Mouse (Mus musculus) testis, adult 2 months (tissue): ENCODE measurements around the gene 1700007K13Rik.
A peak's percentile ranks its signal among the peaks of the same experiment; 100 is the strongest.

Source experiments
- CTCF ChIP-seq: fragments of 200-500 bp; IDR thresholded peaks from 2 replicates; pipeline ENCODE4 v1.5.1; 2012; ENCODE audit warnings: low read depth, mild to moderate bottlenecking, inconsistent platforms, low read length, moderate library complexity; ENCODE audit not compliant: control insufficient read depth, insufficient read depth, insufficient replicate concordance
- POLR2A ChIP-seq: fragments of 200-500 bp; IDR thresholded peaks from 2 replicates; pipeline ENCODE4 v1.6.1; 2012; ENCODE audit warnings: low read depth, mild to moderate bottlenecking, inconsistent platforms, low read length, moderate library complexity; ENCODE audit not compliant: control insufficient read depth

- peak; percentile 82; the same call in 1 of the 2 replicates for TF ChIP-seq CTCF
- TF ChIP-seq POLR2A, result no peak
Measured at GRCm38 (mm10) chr2:28514489-28514888, 48.4 kb upstream of the 1700007K13Rik start.
